ENCODE assay signal across 20 mouse cellular contexts in genomic region chr11:19944701-19945100, GRCm38 (mm10). TPM values are rescaled to one million over a fixed set of nuclear protein-coding genes. Genes with fewer than 3 reads are reported as not detected.
DNase-seq lines count a peak whose midpoint lies in the region; ATAC-seq and TF ChIP-seq lines count a peak whose summit lies in the region.
"Had no signal": no experiment of that assay in that cellular context is flagged by ENCODE, and none has a peak within 500 bp of the region (broad histone marks: within the 10 kb centered on the region; RNA-seq: fewer than 3 reads in every experiment).

No protein-coding gene starts in this region.

- peaks cover 41% of the 10 kb centered on the region for H3K4me1 ChIP-seq in hindbrain, embryonic 13.5 days (replicated peaks)
- peaks cover 12% of the 10 kb centered on the region for H3K4me1 ChIP-seq in hindbrain, embryonic 10.5 days (replicated peaks)
- H3K4me1 ChIP-seq in cortical plate, adult 2 months (ENCODE audit: control insufficient read depth, insufficient read depth, low read length), result peaks cover 24% of the 10 kb centered on the region

- ATAC-seq in hindbrain, embryonic 13.5 days (ENCODE audit: low FRiP score), result no peak
- ATAC-seq: forebrain, postnatal 0 days; intestine, embryonic 15.5 days; liver, postnatal 0 days; midbrain, embryonic 13.5 days had no signal

- no peak overlapping the region for H3K4me3 ChIP-seq in hindbrain, embryonic 13.5 days
- no peak overlapping the region for H3K4me3 ChIP-seq in hindbrain, embryonic 10.5 days
- H3K4me3 ChIP-seq in cortical plate, adult 2 months (ENCODE audit: insufficient read depth, low read length), result no peak overlapping the region
- H3K4me3 ChIP-seq: embryonic facial prominence, embryonic 12.5 days; erythroblast, embryonic 14.5 days; heart, embryonic 10.5 days; hindbrain, embryonic 15.5 days; intestine, embryonic 15.5 days; limb, embryonic 10.5 days; midbrain, embryonic 13.5 days had no signal

- TF ChIP-seq POLR2A in cortical plate, adult 2 months (IDR thresholded peaks at IDR 0.05; ENCODE audit: extremely low read depth, insufficient read depth, low read length), result no peak

- no peaks in the 10 kb centered on the region for H3K27me3 ChIP-seq in hindbrain, embryonic 13.5 days
- no peaks in the 10 kb centered on the region for H3K27me3 ChIP-seq in hindbrain, embryonic 10.5 days (ENCODE audit: insufficient read depth, poor library complexity, severe bottlenecking)
- H3K27me3 ChIP-seq: embryonic facial prominence, embryonic 12.5 days; hindbrain, embryonic 15.5 days; intestine, embryonic 15.5 days; midbrain, embryonic 13.5 days had no signal

- TF ChIP-seq CTCF in cortical plate, adult 2 months (IDR thresholded peaks at IDR 0.05; ENCODE audit: extremely low read depth, insufficient read depth, low read length), result no peak

- no peak overlapping the region for H3K9ac ChIP-seq in hindbrain, embryonic 13.5 days
- H3K9ac ChIP-seq: embryonic facial prominence, embryonic 12.5 days; forebrain, postnatal 0 days; hindbrain, embryonic 15.5 days; intestine, embryonic 15.5 days; liver, postnatal 0 days; midbrain, embryonic 13.5 days had no signal

- peaks cover 6% of the 10 kb centered on the region; the same call in 1 of the 2 replicates for H3K36me3 ChIP-seq in hindbrain, embryonic 13.5 days
- H3K36me3 ChIP-seq in hindbrain, embryonic 10.5 days, result peaks cover 45% of the 10 kb centered on the region
- H3K36me3 ChIP-seq: hindbrain, embryonic 15.5 days had no signal

- no peak overlapping the region for H3K4me2 ChIP-seq in hindbrain, embryonic 13.5 days
- H3K4me2 ChIP-seq: embryonic facial prominence, embryonic 12.5 days; hindbrain, embryonic 15.5 days; intestine, embryonic 15.5 days; midbrain, embryonic 13.5 days had no signal

- H3K27ac ChIP-seq in hindbrain, embryonic 13.5 days, result 0 out of 2 replicates have a peak overlapping the region, but pooled peaks have one; percentile 48
- no peak overlapping the region for H3K27ac ChIP-seq in hindbrain, embryonic 10.5 days
- peak overlapping the region; percentile 71; the same call in 1 of the 2 replicates for H3K27ac ChIP-seq in cortical plate, adult 2 months (ENCODE audit: insufficient read depth, low read length)
- H3K27ac ChIP-seq: embryonic facial prominence, embryonic 12.5 days; heart, embryonic 10.5 days; hindbrain, embryonic 15.5 days; intestine, embryonic 15.5 days; limb, embryonic 10.5 days; midbrain, embryonic 13.5 days had no signal

- 76% methylated on average over 6 of the region's 6 CpGs for WGBS in hindbrain, embryonic 13.5 days
- WGBS in hindbrain, embryonic 10.5 days, result 86% methylated on average over 6 of the region's 6 CpGs

- no peak for DNase-seq in hindbrain, embryonic 10.5 days (ENCODE audit: low spot score)
- peak; percentile 57 for DNase-seq in left cerebral cortex, adult 11 months (ENCODE audit: low spot score)
- DNase-seq in left cerebral cortex, postnatal 10 days (ENCODE audit: extremely low spot score in 1 of 2, low spot score in 2 of 2), result no peak
- DNase-seq in left cerebral cortex, adult 9 months (ENCODE audit: low spot score in 2 of 2), result peak; percentile 64 to 66
- no peak for DNase-seq in cerebellum, adult 11-12 months
- DNase-seq: cerebellum, adult 9-10 months; forebrain, postnatal 0 days; gastrocnemius, postnatal 36 days; liver, postnatal 0 days; lung, postnatal 14 days; thymus, postnatal 36 days had no signal

- no peaks in the 10 kb centered on the region for H3K9me3 ChIP-seq in hindbrain, embryonic 13.5 days
- H3K9me3 ChIP-seq in hindbrain, embryonic 10.5 days, result peaks cover 7% of the 10 kb centered on the region; the same call in 1 of the 2 replicates
- H3K9me3 ChIP-seq: embryonic facial prominence, embryonic 12.5 days; heart, embryonic 10.5 days; hindbrain, embryonic 15.5 days; intestine, embryonic 15.5 days; limb, embryonic 10.5 days; midbrain, embryonic 13.5 days had no signal

- intact Hi-C loops in left cerebral cortex, postnatal 10 days (cut with DNase I), result no loop called here

RNA-seq across cellular contexts. Expression of gene Spred2, which starts 20.5 kb away (rescaled TPM):
- 6.0 and 6.1 TPM in 2 replicates for polyA plus RNA-seq in hindbrain, embryonic 13.5 days (2015; fragmentation: Nextera tagmentation; extraction: Ambion mirVana)
- polyA plus RNA-seq in hindbrain, embryonic 10.5 days (2016; fragmentation: Nextera tagmentation; extraction: Ambion mirVana), result 4.7 and 6.3 TPM in 2 replicates
- total RNA-seq in left cerebral cortex, postnatal 10 days (2021), result 10 to 100 TPM; 63.9 to 68.4 TPM
- 42.0 and 43.0 TPM in 2 replicates for polyA plus RNA-seq in cortical plate, adult 2 months (2012; rRNA removed)

Comparison
In these comparisons a context has a peak if more than half of its experiments do, and no peak if none do; other contexts are left out.
1. DNase-seq: peak in left cerebral cortex, adult 11 months (single experiment) and left cerebral cortex, adult 9 months (2 of 2); none in hindbrain, embryonic 10.5 days (single experiment), left cerebral cortex, postnatal 10 days (0 of 2) and cerebellum, adult 11-12 months (single experiment).